In the genomic region with DNA sequence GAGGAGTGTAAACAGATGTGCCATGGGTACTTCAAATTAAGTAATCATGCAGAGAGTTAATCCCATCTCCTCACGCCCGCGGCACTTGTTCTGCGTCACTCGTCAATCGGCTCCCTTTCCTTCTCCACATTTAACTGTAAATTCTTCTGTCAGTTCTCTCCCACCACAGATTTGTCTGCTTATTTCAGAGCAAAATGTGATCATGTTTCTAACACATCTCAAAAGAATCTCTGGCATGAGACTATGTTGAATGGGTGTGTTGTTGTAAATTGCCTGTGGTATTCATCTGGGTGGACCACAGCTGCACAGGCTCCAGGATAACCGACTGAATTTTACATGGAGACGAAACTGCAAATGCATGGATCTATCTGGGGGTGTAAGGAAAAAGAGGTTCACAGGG, we compare ENCODE assay signal across 23 mouse cellular contexts.
A peak's percentile ranks its signal among the peaks of the same experiment; 100 is the strongest.
DNase-seq lines count a peak whose midpoint lies in the region; ATAC-seq and TF ChIP-seq lines count a peak whose summit lies in the region.
"Had no signal": no experiment of that assay in that cellular context is flagged by ENCODE, and none has a peak within 500 bp of the region (broad histone marks: within the 10 kb centered on the region; RNA-seq: fewer than 3 reads in every experiment).

No protein-coding gene starts in this region.

- H3K27ac ChIP-seq in hindbrain, embryonic 13.5 days = peak overlapping the region; percentile 77
- no peak overlapping the region for H3K27ac ChIP-seq in hindbrain, embryonic 10.5 days
- no peak overlapping the region for H3K27ac ChIP-seq in midbrain, embryonic 14.5 days (replicated peaks; ENCODE audit: low read depth, low read length)
- no peak overlapping the region for H3K27ac ChIP-seq in midbrain, embryonic 11.5 days (ENCODE audit: low read depth, low read length)
- peak overlapping the region; percentile 13; the same call in 1 of the 2 replicates for H3K27ac ChIP-seq in neural tube, embryonic 15.5 days (replicated peaks)
- H3K27ac ChIP-seq: forebrain, embryonic 10.5 days; gastrocnemius, adult 2 months; heart, embryonic 10.5 days; liver, embryonic 15.5 days; macrophage had no signal

- H3K9me3 ChIP-seq in hindbrain, embryonic 13.5 days = no peaks in the 10 kb centered on the region
- no peaks in the 10 kb centered on the region for H3K9me3 ChIP-seq in hindbrain, embryonic 10.5 days
- no peaks in the 10 kb centered on the region for H3K9me3 ChIP-seq in midbrain, embryonic 14.5 days (ENCODE audit: control insufficient read depth, low read length)
- H3K9me3 ChIP-seq in midbrain, embryonic 11.5 days (ENCODE audit: control insufficient read depth, low read length) = no peaks in the 10 kb centered on the region
- H3K9me3 ChIP-seq in neural tube, embryonic 15.5 days (replicated peaks) = no peaks in the 10 kb centered on the region
- H3K9me3 ChIP-seq: forebrain, embryonic 10.5 days; G1E; heart, embryonic 10.5 days; liver, embryonic 15.5 days had no signal

- H3K36me3 ChIP-seq in hindbrain, embryonic 13.5 days = no peaks in the 10 kb centered on the region
- H3K36me3 ChIP-seq in hindbrain, embryonic 10.5 days = no peaks in the 10 kb centered on the region
- no peaks in the 10 kb centered on the region for H3K36me3 ChIP-seq in midbrain, embryonic 14.5 days (ENCODE audit: control insufficient read depth, insufficient read depth, low read length)
- no peaks in the 10 kb centered on the region for H3K36me3 ChIP-seq in midbrain, embryonic 11.5 days (ENCODE audit: control insufficient read depth, insufficient read depth, low read length)
- H3K36me3 ChIP-seq in neural tube, embryonic 15.5 days = no peaks in the 10 kb centered on the region
- H3K36me3 ChIP-seq: forebrain, embryonic 10.5 days; G1E; heart, embryonic 10.5 days; liver, embryonic 15.5 days had no signal

- H3K9ac ChIP-seq in hindbrain, embryonic 13.5 days = no peak overlapping the region
- H3K9ac ChIP-seq in midbrain, embryonic 14.5 days (replicated peaks; ENCODE audit: low read length) = no peak overlapping the region
- H3K9ac ChIP-seq in midbrain, embryonic 11.5 days (ENCODE audit: low read length) = no peak overlapping the region
- H3K9ac ChIP-seq in neural tube, embryonic 15.5 days (replicated peaks) = no peak overlapping the region
- H3K9ac ChIP-seq: liver, embryonic 15.5 days had no signal

- ATAC-seq in hindbrain, embryonic 13.5 days (ENCODE audit: low FRiP score) = 0 out of 2 replicates have a peak, but pooled peaks have one; percentile 12
- ATAC-seq in midbrain, embryonic 14.5 days (ENCODE audit: low FRiP score, low TSS enrichment) = no peak
- ATAC-seq in midbrain, embryonic 11.5 days (ENCODE audit: low FRiP score) = no peak
- ATAC-seq in neural tube, embryonic 15.5 days (ENCODE audit: low FRiP score) = no peak
- ATAC-seq: activated CD4-positive, CD25-positive, alpha-beta regulatory T cell, adult 4 months had no signal

- no peak overlapping the region for H3K4me3 ChIP-seq in hindbrain, embryonic 13.5 days
- no peak overlapping the region for H3K4me3 ChIP-seq in hindbrain, embryonic 10.5 days
- no peak overlapping the region for H3K4me3 ChIP-seq in midbrain, embryonic 14.5 days (replicated peaks; ENCODE audit: low read depth, low read length)
- no peak overlapping the region for H3K4me3 ChIP-seq in midbrain, embryonic 11.5 days (ENCODE audit: low read depth, low read length)
- H3K4me3 ChIP-seq in neural tube, embryonic 15.5 days (replicated peaks) = no peak overlapping the region
- H3K4me3 ChIP-seq: forebrain, embryonic 10.5 days; gastrocnemius, adult 2 months; heart, embryonic 10.5 days; liver, embryonic 15.5 days had no signal

- peaks cover 17% of the 10 kb centered on the region for H3K4me1 ChIP-seq in hindbrain, embryonic 13.5 days (replicated peaks)
- H3K4me1 ChIP-seq in hindbrain, embryonic 10.5 days (replicated peaks) = no peaks in the 10 kb centered on the region
- peaks cover 8% of the 10 kb centered on the region; the same call in 1 of the 2 replicates for H3K4me1 ChIP-seq in midbrain, embryonic 14.5 days (ENCODE audit: control insufficient read depth, insufficient read depth, low read length)
- H3K4me1 ChIP-seq in midbrain, embryonic 11.5 days (ENCODE audit: control insufficient read depth, insufficient read depth, low read length) = no peaks in the 10 kb centered on the region
- peaks cover 18% of the 10 kb centered on the region for H3K4me1 ChIP-seq in neural tube, embryonic 15.5 days
- H3K4me1 ChIP-seq: heart, embryonic 10.5 days; liver, embryonic 15.5 days had no signal

- H3K4me2 ChIP-seq in hindbrain, embryonic 13.5 days = no peak overlapping the region
- no peak overlapping the region for H3K4me2 ChIP-seq in midbrain, embryonic 14.5 days (ENCODE audit: low read length)
- H3K4me2 ChIP-seq in midbrain, embryonic 11.5 days = no peak overlapping the region
- H3K4me2 ChIP-seq in neural tube, embryonic 15.5 days = no peak overlapping the region
- H3K4me2 ChIP-seq: liver, embryonic 15.5 days had no signal

- TF ChIP-seq CTCF in brain, embryonic 14.5 days (IDR thresholded peaks at IDR 0.05; ENCODE audit: borderline replicate concordance, extremely low read depth, insufficient read depth, insufficient read length) = no peak

- TF ChIP-seq POLR2A in brain, embryonic 14.5 days (IDR thresholded peaks at IDR 0.05; ENCODE audit: borderline replicate concordance, extremely low read depth, insufficient read depth, insufficient read length, poor library complexity, severe bottlenecking) = no peak

- DNase-seq in hindbrain, embryonic 10.5 days (ENCODE audit: low spot score) = no peak
- DNase-seq in midbrain, embryonic 14.5 days = peak; percentile 48
- DNase-seq in midbrain, embryonic 11.5 days (ENCODE audit: low spot score, missing footprints) = no peak
- peak; percentile 23 for DNase-seq in brain, embryonic 14.5 days (ENCODE audit: low read depth)
- no peak for DNase-seq in gastrocnemius, postnatal 10 days
- no peak for DNase-seq in thymus, postnatal 10 days (ENCODE audit: low spot score in 2 of 2)
- DNase-seq: adrenal gland, adult 8-10 months; B cell, adult 2 months; cerebellum, adult 8-10 months; gastrocnemius, adult 2 months; kidney, adult 2 months; liver; right cerebral cortex, postnatal 25 days; spleen, adult 18-20 months had no signal

- 57% methylated on average over 8 of the region's 8 CpGs for WGBS in hindbrain, embryonic 13.5 days
- WGBS in hindbrain, embryonic 10.5 days = 83% methylated on average over 8 of the region's 8 CpGs
- 64% methylated on average over 8 of the region's 8 CpGs for WGBS in midbrain, embryonic 14.5 days
- 78% methylated on average over 8 of the region's 8 CpGs for WGBS in midbrain, embryonic 11.5 days
- 50% methylated on average over 8 of the region's 8 CpGs for WGBS in neural tube, embryonic 15.5 days

- H3K27me3 ChIP-seq in hindbrain, embryonic 13.5 days = no peaks in the 10 kb centered on the region
- H3K27me3 ChIP-seq in hindbrain, embryonic 10.5 days (ENCODE audit: insufficient read depth, poor library complexity, severe bottlenecking) = no peaks in the 10 kb centered on the region
- no peaks in the 10 kb centered on the region for H3K27me3 ChIP-seq in midbrain, embryonic 14.5 days (ENCODE audit: control insufficient read depth, insufficient read depth, low read length)
- H3K27me3 ChIP-seq in midbrain, embryonic 11.5 days (ENCODE audit: control insufficient read depth, insufficient read depth, low read length) = no peaks in the 10 kb centered on the region
- no peaks in the 10 kb centered on the region for H3K27me3 ChIP-seq in neural tube, embryonic 15.5 days (replicated peaks)
- H3K27me3 ChIP-seq: CH12.LX; liver, embryonic 15.5 days had no signal

Comparison
In these comparisons a context has a peak if more than half of its experiments do, and no peak if none do; other contexts are left out.
1. H3K27ac ChIP-seq: peak in hindbrain, embryonic 13.5 days (single experiment) and neural tube, embryonic 15.5 days (single experiment); none in hindbrain, embryonic 10.5 days (single experiment), midbrain, embryonic 14.5 days (single experiment) and midbrain, embryonic 11.5 days (single experiment).
2. DNase-seq: peak in midbrain, embryonic 14.5 days (single experiment) and brain, embryonic 14.5 days (single experiment); none in hindbrain, embryonic 10.5 days (single experiment), midbrain, embryonic 11.5 days (single experiment), gastrocnemius, postnatal 10 days (single experiment) and thymus, postnatal 10 days (0 of 2).